Mouse (Mus musculus) cortical plate, adult 2 months (tissue): ENCODE measurements around the gene D430019H16Rik.

Experiments used
- CTCF ChIP-seq: fragments of 200-500 bp; IDR thresholded peaks from 2 replicates; pipeline ENCODE4 v1.5.1; 2011; ENCODE audit warnings: mild to moderate bottlenecking, control low read depth, low read length; ENCODE audit not compliant: insufficient read depth; ENCODE audit errors: extremely low read depth
- POLR2A ChIP-seq: fragments of 200-500 bp; IDR thresholded peaks from 2 replicates; pipeline ENCODE4 v1.6.1; 2011; ENCODE audit warnings: mild to moderate bottlenecking, low read length, control low read depth; ENCODE audit not compliant: insufficient read depth; ENCODE audit errors: extremely low read depth

DNA sequence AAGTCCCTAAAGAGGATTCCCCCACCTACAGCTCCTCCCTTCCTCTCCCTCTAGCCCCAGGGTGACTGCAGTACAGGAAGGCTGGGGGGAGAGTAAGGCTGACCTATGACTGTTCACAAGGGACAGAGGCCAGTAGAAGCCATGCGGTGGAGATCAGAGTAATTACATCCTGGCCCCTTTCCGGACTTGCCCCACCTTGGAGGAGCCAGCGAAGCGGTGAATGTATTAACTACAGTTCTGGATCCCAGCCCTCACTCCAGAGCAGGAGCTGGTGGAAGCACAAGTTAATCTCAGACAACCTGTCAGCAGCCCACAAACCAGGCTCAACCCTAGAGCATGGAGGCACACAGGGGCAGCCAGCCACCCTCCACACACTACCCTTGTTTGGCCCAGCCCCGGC is 47.3 kb downstream of the D430019H16Rik start:
- no peak for TF ChIP-seq CTCF
- TF ChIP-seq POLR2A: no peak
